ENCODE assay signal across 30 mouse cellular contexts in genomic region chr1:65103273-65103672, GRCm38 (mm10). TPM values are rescaled to one million over a fixed set of nuclear protein-coding genes. Genes with fewer than 3 reads are reported as not detected.
A peak's percentile ranks its signal among the peaks of the same experiment; 100 is the strongest.
DNase-seq lines count a peak whose midpoint lies in the region; ATAC-seq and TF ChIP-seq lines count a peak whose summit lies in the region.
"Had no signal": no experiment of that assay in that cellular context is flagged by ENCODE, and none has a peak within 500 bp of the region (broad histone marks: within the 10 kb centered on the region; RNA-seq: fewer than 3 reads in every experiment).

Cryga (minus strand) TSS chr1:65103373.

- in situ Hi-C loops in ES-E14 (cut with MboI; ENCODE audit: low sequenced_read_pairs in 2 of 2, unreplicated experiment in 2 of 2): no loop called here

- H3K4me2 ChIP-seq in embryonic facial prominence, embryonic 12.5 days (replicated peaks): no peak within 1 kb of the TSS
- H3K4me2 ChIP-seq: embryonic facial prominence, embryonic 13.5 days; embryonic facial prominence, embryonic 15.5 days; forebrain, embryonic 13.5 days; forebrain, embryonic 15.5 days had no signal

- 88% methylated on average over 11 of the region's 11 CpGs for WGBS in embryonic facial prominence, embryonic 12.5 days
- 94% methylated on average over 11 of the region's 11 CpGs for WGBS in embryonic facial prominence, embryonic 10.5 days

- no peaks in the 10 kb centered on the region for H3K4me1 ChIP-seq in embryonic facial prominence, embryonic 12.5 days
- H3K4me1 ChIP-seq in embryonic facial prominence, embryonic 10.5 days: no peaks in the 10 kb centered on the region
- H3K4me1 ChIP-seq in E14TG2a.4 (replicated peaks; ENCODE audit: low read depth, low read length) (peaks cover 6% of the 10 kb centered on the region), ES-E14 (ENCODE audit: control insufficient read depth in 2 of 2, insufficient read depth in 2 of 2, low read length in 2 of 2, poor library complexity in 1 of 2) (peaks cover 0 to 5% of the 10 kb centered on the region in 2 experiments; a peak in 1 of 4 replicates)
- H3K4me1 ChIP-seq: embryonic facial prominence, embryonic 13.5 days; embryonic facial prominence, embryonic 15.5 days; forebrain, embryonic 10.5 days; forebrain, embryonic 13.5 days; forebrain, embryonic 15.5 days had no signal

- no peaks in the 10 kb centered on the region for H3K27me3 ChIP-seq in embryonic facial prominence, embryonic 12.5 days
- no peaks in the 10 kb centered on the region for H3K27me3 ChIP-seq in embryonic facial prominence, embryonic 10.5 days (replicated peaks; ENCODE audit: low read depth, poor library complexity, severe bottlenecking)
- peaks cover 10% of the 10 kb centered on the region for H3K27me3 ChIP-seq in E14TG2a.4 (ENCODE audit: insufficient read depth, low read length)
- H3K27me3 ChIP-seq: CH12.LX; embryonic facial prominence, embryonic 13.5 days; embryonic facial prominence, embryonic 15.5 days; forebrain, embryonic 13.5 days; forebrain, embryonic 15.5 days had no signal

- H3K4me3 ChIP-seq in embryonic facial prominence, embryonic 12.5 days: no peak within 1 kb of the TSS
- H3K4me3 ChIP-seq in embryonic facial prominence, embryonic 10.5 days: no peak within 1 kb of the TSS
- H3K4me3 ChIP-seq in E14TG2a.4 (replicated peaks; ENCODE audit: low read length): peak within 1 kb of the TSS; percentile 51
- peak within 1 kb of the TSS; percentile 12 to 47; a peak in 2 of 4 replicates for H3K4me3 ChIP-seq in ES-E14 (ENCODE audit: insufficient read depth in 1 of 2, low read depth in 1 of 2, low read length in 2 of 2, poor library complexity in 1 of 2, severe bottlenecking in 1 of 2)
- H3K4me3 ChIP-seq: embryonic facial prominence, embryonic 13.5 days; embryonic facial prominence, embryonic 15.5 days; erythroblast, embryonic 14.5 days; forebrain, embryonic 10.5 days; forebrain, embryonic 13.5 days; forebrain, embryonic 15.5 days had no signal

- DNase-seq in embryonic facial prominence, embryonic 10.5 days (ENCODE audit: low spot score): no peak
- no peak for DNase-seq in ES-E14 (ENCODE audit: low read depth, low spot score)
- DNase-seq in ZHBTc4 (ENCODE audit: low read depth, low spot score): peak; percentile 26
- DNase-seq in adrenal gland, postnatal 36 days: no peak
- no peak for DNase-seq in adrenal gland, postnatal 14 days
- DNase-seq: adrenal gland, adult 2 months; adrenal gland, postnatal 10 days; B cell, adult 2 months; cerebellum, adult 11 months; cerebellum, adult 18-20 months; cerebellum, adult 8-10 months; cerebellum, adult 9-11 months; cerebellum, postnatal 14 days; cerebellum, postnatal 36 days; embryo, embryonic 11 days; forebrain, postnatal 0 days had no signal

- H3K36me3 ChIP-seq in embryonic facial prominence, embryonic 12.5 days: no peaks in the 10 kb centered on the region
- H3K36me3 ChIP-seq in embryonic facial prominence, embryonic 10.5 days (replicated peaks): no peaks in the 10 kb centered on the region
- H3K36me3 ChIP-seq in E14TG2a.4 (ENCODE audit: insufficient read depth, low read length): no peaks in the 10 kb centered on the region
- H3K36me3 ChIP-seq in ES-E14 (ENCODE audit: control insufficient read depth, insufficient read depth, low read length, poor library complexity, severe bottlenecking): no peaks in the 10 kb centered on the region; the same call in 1 of the 2 replicates
- H3K36me3 ChIP-seq: embryonic facial prominence, embryonic 13.5 days; embryonic facial prominence, embryonic 15.5 days; forebrain, embryonic 10.5 days; forebrain, embryonic 15.5 days had no signal

- H3K27ac ChIP-seq in embryonic facial prominence, embryonic 12.5 days: no peak within 1 kb of the TSS
- no peak within 1 kb of the TSS for H3K27ac ChIP-seq in embryonic facial prominence, embryonic 10.5 days (replicated peaks)
- no peak within 1 kb of the TSS for H3K27ac ChIP-seq in ES-E14 (ENCODE audit: insufficient read depth, low read depth, low read length, poor library complexity, severe bottlenecking)
- H3K27ac ChIP-seq: embryonic facial prominence, embryonic 13.5 days; embryonic facial prominence, embryonic 15.5 days; forebrain, embryonic 10.5 days; forebrain, embryonic 13.5 days; forebrain, embryonic 15.5 days had no signal

- H3K9me3 ChIP-seq in embryonic facial prominence, embryonic 12.5 days: no peaks in the 10 kb centered on the region
- H3K9me3 ChIP-seq in embryonic facial prominence, embryonic 10.5 days: no peaks in the 10 kb centered on the region
- H3K9me3 ChIP-seq in E14TG2a.4 (ENCODE audit: low read length) (no peaks in the 10 kb centered on the region), ES-E14 (ENCODE audit: control insufficient read depth, insufficient read depth, low read depth, low read length) (no peaks in the 10 kb centered on the region)
- H3K9me3 ChIP-seq: embryonic facial prominence, embryonic 13.5 days; embryonic facial prominence, embryonic 15.5 days; forebrain, embryonic 10.5 days; forebrain, embryonic 13.5 days; forebrain, embryonic 15.5 days had no signal

- no peak for TF ChIP-seq CTCF in E14TG2a.4 (conservative IDR thresholded peaks at IDR 0.05; ENCODE audit: low read length)

- H3K9ac ChIP-seq in embryonic facial prominence, embryonic 12.5 days: no peak within 1 kb of the TSS
- H3K9ac ChIP-seq in ES-E14 (ENCODE audit: insufficient read depth, low read depth, low read length, poor library complexity, severe bottlenecking): 0 out of 2 replicates have a peak within 1 kb of the TSS, but pooled peaks have one; percentile 10
- H3K9ac ChIP-seq: embryonic facial prominence, embryonic 13.5 days; embryonic facial prominence, embryonic 15.5 days; forebrain, embryonic 13.5 days; forebrain, embryonic 15.5 days; forebrain, postnatal 0 days had no signal

- ATAC-seq in embryonic facial prominence, embryonic 12.5 days (ENCODE audit: insufficient number of reproducible peaks, insufficient read depth, low FRiP score, low TSS enrichment): no peak
- ATAC-seq: CD4-positive, CD25-positive, alpha-beta regulatory T cell, adult 4 months; forebrain, embryonic 13.5 days; forebrain, embryonic 15.5 days; forebrain, postnatal 0 days had no signal

TF ChIP-seq in ES-E14, 5 proteins besides CTCF, POLR2A, EP300 and RAD21:
- TF ChIP-seq CHD2 (IDR thresholded peaks at IDR 0.05; ENCODE audit: low read depth, low read length) (no peak), HCFC1 (IDR thresholded peaks at IDR 0.05; ENCODE audit: borderline replicate concordance, insufficient read depth, low read length) (no peak), MAFK (IDR thresholded peaks at IDR 0.05; ENCODE audit: insufficient read depth, low read depth, low read length) (no peak), ZNF384 (IDR thresholded peaks at IDR 0.05; ENCODE audit: low read depth, low read length) (no peak), ZC3H11A (IDR thresholded peaks at IDR 0.05; ENCODE audit: borderline replicate concordance, low read depth, low read length) (no peak)

RNA-seq across cellular contexts. Expression of gene Cryga, which starts in this region (rescaled TPM):
- 33.2 and 41.0 TPM in 2 replicates for polyA plus RNA-seq in embryonic facial prominence, embryonic 12.5 days (2016; fragmentation: Nextera tagmentation; extraction: Ambion mirVana)
- polyA plus RNA-seq in embryonic facial prominence, embryonic 10.5 days (2016; fragmentation: Nextera tagmentation; extraction: Ambion mirVana): not detected in 2 replicates
- 1.5 and 2.3 TPM in 2 replicates for total RNA-seq in ES-E14 (2012; rRNA removed)
- total RNA-seq in adrenal gland, postnatal 36 days (2021): not detected
- total RNA-seq in adrenal gland, postnatal 14 days (2021): not detected in 2 replicates
- total RNA-seq: adrenal gland, adult 2 months; adrenal gland, postnatal 10 days; adrenal gland, postnatal 4 days; CH12.LX; common myeloid progenitor, adult 5-6 weeks; forebrain, postnatal 0 days; MEL had no signal
- polyA plus RNA-seq: adrenal gland, adult 2 months; brain, embryonic 14.5 days; CD4-positive, CD25-positive, alpha-beta regulatory T cell, adult 4 months; embryonic facial prominence, embryonic 13.5 days; erythroblast, embryonic 14.5 days; forebrain, embryonic 10.5 days; forebrain, embryonic 13.5 days; forebrain, embryonic 15.5 days had no signal

Comparison
In these comparisons a context has a peak if more than half of its experiments do, and no peak if none do; other contexts are left out.
1. RNA of gene Cryga (polyA plus RNA-seq): 33.2 to 41.0 TPM in embryonic facial prominence, embryonic 12.5 days; not detected in embryonic facial prominence, embryonic 10.5 days; every median in the first group is over 10 times any median in the second.
2. H3K4me3 ChIP-seq: peak in E14TG2a.4 (single experiment) and ES-E14 (2 of 2); none in embryonic facial prominence, embryonic 12.5 days (single experiment) and embryonic facial prominence, embryonic 10.5 days (single experiment).